Mouse (Mus musculus) embryonic facial prominence, embryonic 11.5 days (tissue): Measurements from ENCODE around the gene Iqsec1. TPM values are rescaled to one million over a fixed set of nuclear protein-coding genes. Genes with fewer than 3 reads are reported as not detected.
"Not testable (repeated sequence)": the region's sequence is repeated elsewhere in the genome, so short reads cannot be mapped to it uniquely, and the experiment has no call there.

Experiments
- ATAC-seq: fragments of 200-750 bp; cut with Nextera tagmentation; replicated peaks from 2 replicates; pipeline ENCODE4 v1.8.0; 2017; ENCODE audit warnings: low read depth; ENCODE audit not compliant: insufficient number of reproducible peaks, low FRiP score, low TSS enrichment
- DNase-seq: peaks from one replicate; pipeline ENCODE4 v3.0.0-alpha.2; 2015; ENCODE audit warnings: low spot score
- H3K27ac ChIP-seq: fragments of 300-500 bp; sonication (generic); replicated peaks from 2 replicates; pipeline ENCODE4 v1.5.1; 2014; ENCODE audit warnings: mild to moderate bottlenecking, low read depth, low read length, control low read depth
- H3K27me3 ChIP-seq: fragments of 300-500 bp; sonication (generic); 2 replicates; pipeline ENCODE4 v1.6.1; 2014; ENCODE audit warnings: mild to moderate bottlenecking, low read length, moderate library complexity, mixed read lengths; ENCODE audit not compliant: control insufficient read depth, insufficient read depth
- H3K36me3 ChIP-seq: fragments of 300-500 bp; sonication (generic); replicated peaks from 2 replicates; pipeline ENCODE4 v1.6.1; 2014; ENCODE audit warnings: low read depth, mild to moderate bottlenecking, low read length, moderate library complexity, mixed read lengths; ENCODE audit not compliant: control insufficient read depth, insufficient read depth
- H3K4me1 ChIP-seq: fragments of 300-500 bp; sonication (generic); 2 replicates; pipeline ENCODE4 v1.6.1; 2014; ENCODE audit warnings: low read length, mixed read lengths; ENCODE audit not compliant: control insufficient read depth, insufficient read depth
- H3K4me2 ChIP-seq: fragments of 300-500 bp; sonication (generic); 2 replicates; pipeline ENCODE4 v1.6.1; 2014; ENCODE audit warnings: low read depth, mild to moderate bottlenecking, control low read depth, low read length, moderate library complexity
- H3K4me3 ChIP-seq: fragments of 300-500 bp; sonication (generic); 2 replicates; pipeline ENCODE4 v1.5.1; 2014; ENCODE audit warnings: low read depth, low read length, control low read depth
- H3K9ac ChIP-seq: fragments of 300-500 bp; sonication (generic); replicated peaks from 2 replicates; pipeline ENCODE4 v1.6.1; 2014; ENCODE audit warnings: mild to moderate bottlenecking, control low read depth, low read length
- H3K9me3 ChIP-seq: fragments of 300-500 bp; sonication (generic); replicated peaks from 2 replicates; pipeline ENCODE4 v1.6.1; 2016; ENCODE audit warnings: mild to moderate bottlenecking, low read length, inconsistent platforms, mixed read lengths; ENCODE audit not compliant: control insufficient read depth
- WGBS: fragments of 180-500 bp; shearing (Covaris S2); extraction: QIAGEN DNeasy Blood & Tissue Kit; methylation state at CpG from one replicate; pipeline ENCODE4 v1.1.7; 2014; 5-methylcytosine and 5-hydroxymethylcytosine counted together
- polyA plus RNA-seq: library from polyadenylated mRNA; unstranded; fragments of >200 nt; fragmentation: Nextera tagmentation; extraction: Ambion mirVana; gene quantifications from 2 replicates; pipeline ENCODE4 v1.2.1, GENCODE M21; 2014

Gene Iqsec1
- polyA plus RNA-seq, 1 experiment from 2014 or later = 6.1 TPM

- H3K4me1 ChIP-seq = no peaks in the 10 kb centered on the region
- H3K36me3 ChIP-seq = no peaks in the 10 kb centered on the region
- 94% methylated on average over 6 of the region's 6 CpGs for WGBS
- H3K4me3 ChIP-seq = no peak overlapping the region
- no peak overlapping the region for H3K27ac ChIP-seq
- no peak overlapping the region for H3K4me2 ChIP-seq
- ATAC-seq (no peak), DNase-seq (no peak)
- no peaks in the 10 kb centered on the region for H3K27me3 ChIP-seq
- no peak overlapping the region for H3K9ac ChIP-seq
- no peaks in the 10 kb centered on the region for H3K9me3 ChIP-seq
These were observed 340.1 kb downstream of the Iqsec1 start for GRCm38 (mm10) chr6:90648391-90648790.

- no peaks in the 10 kb centered on the region for H3K27me3 ChIP-seq
- no peaks in the 10 kb centered on the region for H3K4me1 ChIP-seq
- H3K9me3 ChIP-seq = no peaks in the 10 kb centered on the region
- H3K36me3 ChIP-seq = no peaks in the 10 kb centered on the region
- no peak overlapping the region for H3K4me3 ChIP-seq
- no peak for DNase-seq
- H3K27ac ChIP-seq = no peak overlapping the region
- H3K9ac ChIP-seq = no peak overlapping the region
- no peak overlapping the region for H3K4me2 ChIP-seq
- 82% methylated on average over 4 of the region's 4 CpGs for WGBS
- no peak for ATAC-seq
These were observed 343.5 kb downstream of the Iqsec1 start for GRCm38 (mm10) chr6:90644965-90645364.

- no peak overlapping the region for H3K4me3 ChIP-seq
- no peaks in the 10 kb centered on the region for H3K27me3 ChIP-seq
- no peak overlapping the region for H3K27ac ChIP-seq
- WGBS = 81% methylated on average over 3 of the region's 3 CpGs
- no peaks in the 10 kb centered on the region for H3K36me3 ChIP-seq
- no peaks in the 10 kb centered on the region for H3K9me3 ChIP-seq
- no peaks in the 10 kb centered on the region for H3K4me1 ChIP-seq
- ATAC-seq = no peak
- no peak overlapping the region for H3K4me2 ChIP-seq
- no peak overlapping the region for H3K9ac ChIP-seq
- DNase-seq = no peak
These were observed 345.4 kb downstream of the Iqsec1 start for GRCm38 (mm10) chr6:90643057-90643456.

DNA sequence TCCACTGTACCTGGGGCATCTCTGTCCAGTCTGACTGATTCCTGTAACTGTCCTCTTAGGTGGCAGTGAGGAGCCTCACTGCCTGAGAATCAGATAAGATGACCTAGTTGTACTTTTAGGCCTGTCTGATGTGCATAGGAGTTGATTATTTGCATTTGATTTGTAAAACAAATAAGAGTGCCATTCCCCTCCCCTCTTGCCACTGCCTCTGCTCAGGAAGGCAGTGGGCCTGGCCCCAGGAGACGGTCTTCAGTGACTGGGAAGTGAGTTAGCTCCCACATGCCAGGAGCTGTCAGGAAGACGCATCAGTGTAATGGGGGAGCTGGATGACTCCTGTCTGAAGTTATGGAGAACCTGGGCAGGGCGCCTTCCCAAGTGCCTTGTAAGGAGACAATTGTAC lies 352.9 kb downstream of the Iqsec1 start:
- no peak overlapping the region for H3K9ac ChIP-seq
- ATAC-seq (no peak), DNase-seq (no peak)
- H3K27me3 ChIP-seq = no peaks in the 10 kb centered on the region
- no peaks in the 10 kb centered on the region for H3K9me3 ChIP-seq
- WGBS = 68% methylated on average over 3 of the region's 3 CpGs
- no peak overlapping the region for H3K4me3 ChIP-seq
- no peak overlapping the region for H3K27ac ChIP-seq
- H3K4me1 ChIP-seq = no peaks in the 10 kb centered on the region; the same call in 1 of the 2 replicates
- H3K4me2 ChIP-seq = no peak overlapping the region
- no peaks in the 10 kb centered on the region for H3K36me3 ChIP-seq

DNA sequence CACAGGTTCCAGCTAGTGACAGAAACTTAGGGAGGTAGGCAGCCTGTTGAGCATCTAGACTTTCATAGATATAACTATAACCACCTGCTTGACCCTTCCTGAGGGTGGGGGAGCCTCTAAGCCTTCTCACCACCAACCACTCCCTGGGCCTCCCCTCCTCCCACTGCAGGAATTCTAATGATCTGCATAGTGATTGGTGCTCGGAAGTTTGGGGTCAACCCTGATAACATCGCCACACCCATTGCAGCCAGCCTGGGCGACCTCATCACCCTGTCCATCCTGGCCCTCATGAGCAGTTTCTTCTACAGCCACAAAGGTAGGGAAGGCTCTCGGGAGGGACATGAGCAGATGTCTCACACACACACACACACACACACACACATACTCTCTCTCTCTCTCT lies 353.4 kb downstream of the Iqsec1 start:
- H3K27me3 ChIP-seq = no peaks in the 10 kb centered on the region
- DNase-seq (no peak), ATAC-seq (no peak)
- H3K4me3 ChIP-seq = no peak overlapping the region
- H3K4me2 ChIP-seq = no peak overlapping the region
- H3K9ac ChIP-seq = no peak overlapping the region
- no peaks in the 10 kb centered on the region; the same call in 1 of the 2 replicates for H3K4me1 ChIP-seq
- no peak overlapping the region for H3K27ac ChIP-seq
- no peaks in the 10 kb centered on the region for H3K9me3 ChIP-seq
- 32% methylated on average over 4 of the region's 4 CpGs for WGBS
- H3K36me3 ChIP-seq = no peaks in the 10 kb centered on the region

GRCm38 (mm10) chr6:90632526-90632925 lies 356.0 kb downstream of the Iqsec1 start:
- H3K9ac ChIP-seq, H3K27me3 ChIP-seq, H3K36me3 ChIP-seq, H3K4me2 ChIP-seq, H3K27ac ChIP-seq, DNase-seq, H3K4me1 ChIP-seq, ATAC-seq, H3K9me3 ChIP-seq, H3K4me3 ChIP-seq: not testable (repeated sequence)
- 71% methylated on average over 3 of the region's 3 CpGs for WGBS

- H3K36me3 ChIP-seq = no peaks in the 10 kb centered on the region
- ATAC-seq = no peak
- H3K4me2 ChIP-seq = no peak overlapping the region
- WGBS = 90% methylated on average over 7 of the region's 7 CpGs
- H3K9ac ChIP-seq = no peak overlapping the region
- DNase-seq = no peak
- H3K27me3 ChIP-seq = no peaks in the 10 kb centered on the region
- H3K9me3 ChIP-seq = no peaks in the 10 kb centered on the region
- no peak overlapping the region for H3K4me3 ChIP-seq
- H3K4me1 ChIP-seq = no peaks in the 10 kb centered on the region; the same call in 1 of the 2 replicates
- no peak overlapping the region for H3K27ac ChIP-seq
These were observed 358.1 kb downstream of the Iqsec1 start for GRCm38 (mm10) chr6:90630427-90630826.

GRCm38 (mm10) chr6:90629506-90629905 lies 359.0 kb downstream of the Iqsec1 start:
- 84% methylated on average over 6 of the region's 6 CpGs for WGBS
- Histone ChIP-seq H3K36me3 (no peaks in the 10 kb centered on the region), H3K4me3 (no peak overlapping the region), H3K4me2 (no peak overlapping the region), H3K9ac (no peak overlapping the region), H3K27me3 (no peaks in the 10 kb centered on the region), H3K9me3 (no peaks in the 10 kb centered on the region), H3K27ac (no peak overlapping the region), H3K4me1 (no peaks in the 10 kb centered on the region)
- ATAC-seq (no peak), DNase-seq (no peak)
